Mouse (Mus musculus) stomach, embryonic 16.5 days (tissue): ENCODE measurements around the gene Gm867. TPM values are rescaled to one million over a fixed set of nuclear protein-coding genes. Genes with fewer than 3 reads are reported as not detected.

Source experiments
- ATAC-seq: fragments of 200-750 bp; cut with Nextera tagmentation; 2 replicates; pipeline ENCODE4 v1.8.0; 2017; ENCODE audit warnings: moderate number of reproducible peaks, moderate TSS enrichment; ENCODE audit not compliant: insufficient read depth, low FRiP score
- H3K27ac ChIP-seq: fragments of 300-500 bp; sonication (generic); 2 replicates; pipeline ENCODE4 v1.5.1; 2014; ENCODE audit warnings: low read length
- H3K27me3 ChIP-seq: fragments of 300-500 bp; sonication (generic); 2 replicates; pipeline ENCODE4 v1.6.1; 2014; ENCODE audit warnings: low read length, control low read depth, mixed read lengths; ENCODE audit not compliant: control insufficient read depth, insufficient read depth
- H3K36me3 ChIP-seq: fragments of 300-500 bp; sonication (generic); 2 replicates; pipeline ENCODE4 v1.6.1; 2014; ENCODE audit warnings: low read length; ENCODE audit not compliant: control insufficient read depth, insufficient read depth
- H3K4me1 ChIP-seq: fragments of 300-500 bp; sonication (generic); 2 replicates; pipeline ENCODE4 v1.6.1; 2014; ENCODE audit warnings: low read length, control low read depth, mixed read lengths; ENCODE audit not compliant: control insufficient read depth, insufficient read depth
- H3K4me2 ChIP-seq: fragments of 300-500 bp; sonication (generic); 2 replicates; pipeline ENCODE4 v1.6.1; 2014; ENCODE audit warnings: low read depth, low read length, mixed read lengths
- H3K4me3 ChIP-seq: fragments of 300-500 bp; sonication (generic); replicated peaks from 2 replicates; pipeline ENCODE4 v1.5.1; 2014; ENCODE audit warnings: mild to moderate bottlenecking, low read length
- H3K9ac ChIP-seq: fragments of 300-500 bp; sonication (generic); 2 replicates; pipeline ENCODE4 v1.6.1; 2014; ENCODE audit warnings: low read length
- H3K9me3 ChIP-seq: fragments of 300-500 bp; sonication (generic); replicated peaks from 2 replicates; pipeline ENCODE4 v1.6.1; 2016; ENCODE audit warnings: low read length, control low read depth; ENCODE audit not compliant: control insufficient read depth
- WGBS: fragments of 180-500 bp; shearing (Covaris S2); extraction: QIAGEN DNeasy Blood & Tissue Kit; methylation state at CpG from one replicate; pipeline ENCODE4 v1.1.7; 2014; 5-methylcytosine and 5-hydroxymethylcytosine counted together
- polyA plus RNA-seq: library from polyadenylated mRNA; unstranded; fragments of >200 nt; fragmentation: Nextera tagmentation; extraction: Ambion mirVana; gene quantifications from 2 replicates; pipeline ENCODE4 v1.2.1, GENCODE M21; 2015

The Gm867 gene
- polyA plus RNA-seq, 1 experiment from 2014 or later = 0.75 TPM

- Histone ChIP-seq H3K4me1 (peaks cover 8% of the 10 kb centered on the region), H3K9ac (no peak overlapping the region), H3K36me3 (no peaks in the 10 kb centered on the region), H3K9me3 (no peaks in the 10 kb centered on the region), H3K27me3 (peaks cover 5% of the 10 kb centered on the region; the same call in 1 of the 2 replicates), H3K4me2 (no peak overlapping the region), H3K27ac (no peak overlapping the region), H3K4me3 (no peak overlapping the region)
- ATAC-seq = no peak
- WGBS = 80% methylated on average over 22 of the region's 22 CpGs
Observed at GRCm38 (mm10) chr10:75949053-75950045, 8.9 kb upstream of the Gm867 start.

- no peak overlapping the region for H3K27ac ChIP-seq
- peaks cover 13% of the 10 kb centered on the region for H3K4me1 ChIP-seq
- H3K36me3 ChIP-seq = no peaks in the 10 kb centered on the region
- no peak overlapping the region for H3K4me2 ChIP-seq
- WGBS = 83% methylated on average over 5 of the region's 5 CpGs
- H3K9me3 ChIP-seq = no peaks in the 10 kb centered on the region
- no peak for ATAC-seq
- no peak overlapping the region for H3K4me3 ChIP-seq
- H3K9ac ChIP-seq = no peak overlapping the region
- H3K27me3 ChIP-seq = peaks cover 3% of the 10 kb centered on the region; the same call in 1 of the 2 replicates
Observed at GRCm38 (mm10) chr10:75948079-75948478, 7.6 kb upstream of the Gm867 start.

GRCm38 (mm10) chr10:75945896-75946295 is 5.4 kb upstream of the Gm867 start:
- no peaks in the 10 kb centered on the region for H3K27me3 ChIP-seq
- H3K4me1 ChIP-seq = peaks cover 11% of the 10 kb centered on the region
- WGBS = 69% methylated on average over 7 of the region's 7 CpGs
- H3K4me2 ChIP-seq = no peak overlapping the region
- no peak overlapping the region for H3K27ac ChIP-seq
- no peak overlapping the region for H3K9ac ChIP-seq
- ATAC-seq = no peak
- no peaks in the 10 kb centered on the region for H3K9me3 ChIP-seq
- H3K36me3 ChIP-seq = no peaks in the 10 kb centered on the region
- H3K4me3 ChIP-seq = no peak overlapping the region

- WGBS = 95% methylated on average over 7 of the region's 7 CpGs
- ATAC-seq = no peak
- Histone ChIP-seq H3K9ac (no peak overlapping the region), H3K9me3 (no peaks in the 10 kb centered on the region), H3K27me3 (no peaks in the 10 kb centered on the region), H3K36me3 (no peaks in the 10 kb centered on the region), H3K4me1 (peaks cover 7% of the 10 kb centered on the region), H3K27ac (no peak overlapping the region), H3K4me2 (no peak overlapping the region), H3K4me3 (no peak overlapping the region)
Observed at GRCm38 (mm10) chr10:75945213-75945612, 4.7 kb upstream of the Gm867 start.

- no peaks in the 10 kb centered on the region for H3K36me3 ChIP-seq
- H3K4me2 ChIP-seq = 0 out of 2 replicates have a peak overlapping the region, but pooled peaks have one; percentile 6
- 26% methylated on average over 11 of the region's 11 CpGs for WGBS
Observed at GRCm38 (mm10) chr10:75944066-75944772, 3.7 kb upstream of the Gm867 start.

GRCm38 (mm10) chr10:75942736-75943477 is 2.4 kb upstream of the Gm867 start, which contains the start of gene Vpreb3:
Vpreb3 (plus strand) TSS chr10:75943057.
- Histone ChIP-seq H3K4me2 (0 out of 2 replicates have a peak within 1 kb of the TSS, but pooled peaks have one; percentile 6), H3K9ac (no peak within 1 kb of the TSS), H3K36me3 (no peaks in the 10 kb centered on the region), H3K9me3 (no peaks in the 10 kb centered on the region), H3K4me1 (peaks cover 7% of the 10 kb centered on the region), H3K27ac (peak within 1 kb of the TSS; percentile 73), H3K27me3 (no peaks in the 10 kb centered on the region), H3K4me3 (no peak within 1 kb of the TSS)
- ATAC-seq = no peak
- WGBS = 74% methylated on average over 15 of the region's 15 CpGs

More at GRCm38 (mm10) chr10:75944066-75944772, 3.7 kb upstream of the Gm867 start:
- H3K27me3 ChIP-seq = no peaks in the 10 kb centered on the region
- no peak overlapping the region for H3K4me3 ChIP-seq
- H3K9ac ChIP-seq = no peak overlapping the region
- no peak for ATAC-seq
- H3K9me3 ChIP-seq = no peaks in the 10 kb centered on the region
- peaks cover 7% of the 10 kb centered on the region for H3K4me1 ChIP-seq
- peak overlapping the region; percentile 73 for H3K27ac ChIP-seq

- ATAC-seq = no peak
- peaks cover 7% of the 10 kb centered on the region for H3K4me1 ChIP-seq
- WGBS = 74% methylated on average over 9 of the region's 9 CpGs
Observed at GRCm38 (mm10) chr10:75941042-75941824, 761 bp upstream of the Gm867 start.

More at GRCm38 (mm10) chr10:75941042-75941824, 761 bp upstream of the Gm867 start:
- H3K36me3 ChIP-seq = no peaks in the 10 kb centered on the region
- H3K27me3 ChIP-seq = no peaks in the 10 kb centered on the region
- H3K4me2 ChIP-seq = no peak overlapping the region
- H3K27ac ChIP-seq = no peak overlapping the region
- no peak overlapping the region for H3K4me3 ChIP-seq
- H3K9me3 ChIP-seq = no peaks in the 10 kb centered on the region
- no peak overlapping the region for H3K9ac ChIP-seq
